Mouse (Mus musculus): ENCODE measurements around the gene Vwa8. TPM values are rescaled to one million over a fixed set of nuclear protein-coding genes. Genes with fewer than 3 reads are reported as not detected.

Gene Vwa8
- total RNA-seq, 1 experiment = 9.8 TPM

DNA sequence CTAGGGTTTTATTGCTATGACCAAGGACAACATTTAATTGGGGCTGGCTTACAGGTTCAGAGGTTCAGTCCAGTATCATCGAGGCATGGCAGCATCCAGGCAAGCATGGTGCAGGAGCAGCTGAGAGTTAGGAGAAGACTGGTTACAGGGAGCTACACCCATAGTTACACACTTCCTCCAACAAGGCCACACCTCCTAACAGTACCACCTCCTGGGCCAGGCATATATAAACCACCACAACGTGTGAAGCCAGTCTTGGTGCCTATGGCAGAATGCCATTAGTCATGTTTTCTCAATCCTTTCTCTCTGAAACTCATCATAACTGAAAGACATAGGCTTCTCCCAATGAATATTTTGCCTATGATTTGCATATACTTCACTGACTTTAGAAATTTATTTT lies 106.9 kb downstream of the Vwa8 start:
- no peak for DNase-seq (ENCODE audit: low read depth, low spot score)
- TF ChIP-seq ZNF384 (IDR thresholded peaks at IDR 0.05; ENCODE audit: low read depth, low read length) (no peak), CHD2 (IDR thresholded peaks at IDR 0.05; ENCODE audit: low read depth, low read length) (no peak), HCFC1 (IDR thresholded peaks at IDR 0.05; ENCODE audit: borderline replicate concordance, insufficient read depth, low read length) (no peak)

GRCm38 (mm10) chr14:78970621-78971020 lies 121.8 kb downstream of the Vwa8 start:
- Histone ChIP-seq H3K4me1 (ENCODE audit: control insufficient read depth in 2 of 2, insufficient read depth in 2 of 2, low read length in 2 of 2, poor library complexity in 1 of 2) (no peaks in the 10 kb centered on the region), H3K9ac (ENCODE audit: insufficient read depth, low read depth, low read length, poor library complexity, severe bottlenecking) (no peak overlapping the region), H3K4me3 (ENCODE audit: insufficient read depth in 1 of 2, low read depth in 1 of 2, low read length in 2 of 2, poor library complexity in 1 of 2, severe bottlenecking in 1 of 2) (no peak overlapping the region), H3K36me3 (ENCODE audit: control insufficient read depth, insufficient read depth, low read length, poor library complexity, severe bottlenecking) (no peaks in the 10 kb centered on the region), H3K27ac (ENCODE audit: insufficient read depth, low read depth, low read length, poor library complexity, severe bottlenecking) (no peak overlapping the region), H3K9me3 (ENCODE audit: control insufficient read depth, insufficient read depth, low read depth, low read length) (no peaks in the 10 kb centered on the region)
- in situ Hi-C loops (cut with MboI; ENCODE audit: low sequenced_read_pairs in 2 of 2, unreplicated experiment in 2 of 2) = no loop called here
- no peak for TF ChIP-seq MAFK (IDR thresholded peaks at IDR 0.05; ENCODE audit: insufficient read depth, low read depth, low read length)
- TF ChIP-seq HCFC1 (IDR thresholded peaks at IDR 0.05; ENCODE audit: borderline replicate concordance, insufficient read depth, low read length) = no peak
- TF ChIP-seq ZNF384 (IDR thresholded peaks at IDR 0.05; ENCODE audit: low read depth, low read length) = no peak
- no peak for TF ChIP-seq CHD2 (IDR thresholded peaks at IDR 0.05; ENCODE audit: low read depth, low read length)
- DNase-seq (ENCODE audit: low read depth, low spot score) = no peak

More for the DNA sequence above, 106.9 kb downstream of the Vwa8 start:
- H3K9ac ChIP-seq (ENCODE audit: insufficient read depth, low read depth, low read length, poor library complexity, severe bottlenecking) = no peak overlapping the region
- H3K4me3 ChIP-seq (ENCODE audit: insufficient read depth in 1 of 2, low read depth in 1 of 2, low read length in 2 of 2, poor library complexity in 1 of 2, severe bottlenecking in 1 of 2) = no peak overlapping the region
- H3K4me1 ChIP-seq (ENCODE audit: control insufficient read depth in 2 of 2, insufficient read depth in 2 of 2, low read length in 2 of 2, poor library complexity in 1 of 2) = no peaks in the 10 kb centered on the region
- in situ Hi-C loops (cut with MboI; ENCODE audit: low sequenced_read_pairs in 2 of 2, unreplicated experiment in 2 of 2) = no loop called here
- H3K36me3 ChIP-seq (ENCODE audit: control insufficient read depth, insufficient read depth, low read length, poor library complexity, severe bottlenecking) = no peaks in the 10 kb centered on the region; the same call in 1 of the 2 replicates
- no peaks in the 10 kb centered on the region for H3K9me3 ChIP-seq (ENCODE audit: control insufficient read depth, insufficient read depth, low read depth, low read length)
- H3K27ac ChIP-seq (ENCODE audit: insufficient read depth, low read depth, low read length, poor library complexity, severe bottlenecking) = no peak overlapping the region

DNA sequence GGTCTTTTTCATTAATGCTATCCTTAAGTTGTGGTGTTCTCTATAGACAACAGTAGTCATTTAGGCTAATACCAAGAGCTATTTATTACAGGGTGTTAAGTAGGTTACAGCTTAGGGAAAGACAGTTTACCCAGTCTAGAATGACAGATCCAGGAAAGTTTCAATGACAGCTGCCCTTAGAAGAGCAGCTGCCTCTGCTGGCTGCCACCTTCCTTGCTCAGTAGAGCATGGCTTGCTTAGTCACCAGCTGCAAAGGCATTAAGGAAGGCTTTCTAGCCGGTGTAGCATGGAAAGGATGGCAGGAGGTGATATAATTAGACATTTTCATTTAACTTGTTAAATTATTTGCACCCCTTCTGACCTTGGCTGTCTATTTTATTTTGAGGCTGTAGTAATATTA lies 123.6 kb downstream of the Vwa8 start:
- in situ Hi-C loops (cut with MboI; ENCODE audit: low sequenced_read_pairs in 2 of 2, unreplicated experiment in 2 of 2) = no loop called here
- Histone ChIP-seq H3K4me1 (ENCODE audit: control insufficient read depth in 2 of 2, insufficient read depth in 2 of 2, low read length in 2 of 2, poor library complexity in 1 of 2) (no peaks in the 10 kb centered on the region), H3K36me3 (ENCODE audit: control insufficient read depth, insufficient read depth, low read length, poor library complexity, severe bottlenecking) (no peaks in the 10 kb centered on the region), H3K9ac (ENCODE audit: insufficient read depth, low read depth, low read length, poor library complexity, severe bottlenecking) (no peak overlapping the region), H3K27ac (ENCODE audit: insufficient read depth, low read depth, low read length, poor library complexity, severe bottlenecking) (no peak overlapping the region), H3K9me3 (ENCODE audit: control insufficient read depth, insufficient read depth, low read depth, low read length) (no peaks in the 10 kb centered on the region), H3K4me3 (ENCODE audit: insufficient read depth in 1 of 2, low read depth in 1 of 2, low read length in 2 of 2, poor library complexity in 1 of 2, severe bottlenecking in 1 of 2) (no peak overlapping the region)
- no peak for TF ChIP-seq ZNF384 (IDR thresholded peaks at IDR 0.05; ENCODE audit: low read depth, low read length)
- TF ChIP-seq MAFK (IDR thresholded peaks at IDR 0.05; ENCODE audit: insufficient read depth, low read depth, low read length) = no peak
- no peak for TF ChIP-seq HCFC1 (IDR thresholded peaks at IDR 0.05; ENCODE audit: borderline replicate concordance, insufficient read depth, low read length)
- TF ChIP-seq CHD2 (IDR thresholded peaks at IDR 0.05; ENCODE audit: low read depth, low read length) = no peak
- no peak for TF ChIP-seq ZC3H11A (IDR thresholded peaks at IDR 0.05; ENCODE audit: borderline replicate concordance, low read depth, low read length)
- no peak for DNase-seq (ENCODE audit: low read depth, low spot score)

GRCm38 (mm10) chr14:78983104-78983503 lies 134.3 kb downstream of the Vwa8 start:
- no peak for DNase-seq (ENCODE audit: low read depth, low spot score)
- Histone ChIP-seq H3K4me3 (ENCODE audit: insufficient read depth in 1 of 2, low read depth in 1 of 2, low read length in 2 of 2, poor library complexity in 1 of 2, severe bottlenecking in 1 of 2) (no peak overlapping the region), H3K4me1 (ENCODE audit: control insufficient read depth in 2 of 2, insufficient read depth in 2 of 2, low read length in 2 of 2, poor library complexity in 1 of 2) (no peaks in the 10 kb centered on the region), H3K9ac (ENCODE audit: insufficient read depth, low read depth, low read length, poor library complexity, severe bottlenecking) (no peak overlapping the region), H3K27ac (ENCODE audit: insufficient read depth, low read depth, low read length, poor library complexity, severe bottlenecking) (no peak overlapping the region), H3K9me3 (ENCODE audit: control insufficient read depth, insufficient read depth, low read depth, low read length) (no peaks in the 10 kb centered on the region), H3K36me3 (ENCODE audit: control insufficient read depth, insufficient read depth, low read length, poor library complexity, severe bottlenecking) (peaks cover 3% of the 10 kb centered on the region; the same call in 1 of the 2 replicates)
- in situ Hi-C loops (cut with MboI; ENCODE audit: low sequenced_read_pairs in 2 of 2, unreplicated experiment in 2 of 2) = no loop called here
- TF ChIP-seq CHD2 (IDR thresholded peaks at IDR 0.05; ENCODE audit: low read depth, low read length) = no peak
- TF ChIP-seq MAFK (IDR thresholded peaks at IDR 0.05; ENCODE audit: insufficient read depth, low read depth, low read length) = no peak
- TF ChIP-seq HCFC1 (IDR thresholded peaks at IDR 0.05; ENCODE audit: borderline replicate concordance, insufficient read depth, low read length) = no peak
- no peak for TF ChIP-seq ZNF384 (IDR thresholded peaks at IDR 0.05; ENCODE audit: low read depth, low read length)
- TF ChIP-seq ZC3H11A (IDR thresholded peaks at IDR 0.05; ENCODE audit: borderline replicate concordance, low read depth, low read length) = no peak

DNA sequence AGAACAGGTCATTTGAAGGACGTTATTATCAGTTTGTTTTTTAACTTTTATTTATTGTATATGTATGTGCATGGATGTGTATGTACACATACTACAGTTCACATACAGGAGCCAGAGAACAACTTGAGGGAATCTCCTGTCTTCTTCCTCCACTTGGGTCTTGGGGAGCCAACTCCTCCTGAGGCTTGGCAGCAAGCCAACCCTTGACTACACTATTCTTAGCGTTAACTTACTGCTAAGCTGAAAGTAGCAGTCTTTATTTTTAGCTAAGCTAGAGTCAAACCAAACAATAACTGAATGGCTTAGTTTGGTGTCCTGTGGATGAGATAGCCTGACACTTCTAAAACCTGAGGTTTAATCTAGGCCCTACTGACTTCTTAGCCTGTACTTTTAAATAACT lies 135.4 kb downstream of the Vwa8 start:
- no peak for DNase-seq (ENCODE audit: low read depth, low spot score)
- no peak overlapping the region for H3K27ac ChIP-seq (ENCODE audit: insufficient read depth, low read depth, low read length, poor library complexity, severe bottlenecking)

More for the DNA sequence above, 135.4 kb downstream of the Vwa8 start:
- in situ Hi-C loops (cut with MboI; ENCODE audit: low sequenced_read_pairs in 2 of 2, unreplicated experiment in 2 of 2) = no loop called here
- H3K4me3 ChIP-seq (ENCODE audit: insufficient read depth in 1 of 2, low read depth in 1 of 2, low read length in 2 of 2, poor library complexity in 1 of 2, severe bottlenecking in 1 of 2) = no peak overlapping the region
- TF ChIP-seq ZNF384 (IDR thresholded peaks at IDR 0.05; ENCODE audit: low read depth, low read length) (no peak), CHD2 (IDR thresholded peaks at IDR 0.05; ENCODE audit: low read depth, low read length) (no peak), ZC3H11A (IDR thresholded peaks at IDR 0.05; ENCODE audit: borderline replicate concordance, low read depth, low read length) (no peak)
- no peak overlapping the region for H3K9ac ChIP-seq (ENCODE audit: insufficient read depth, low read depth, low read length, poor library complexity, severe bottlenecking)
- peaks cover 3% of the 10 kb centered on the region; the same call in 1 of the 2 replicates for H3K36me3 ChIP-seq (ENCODE audit: control insufficient read depth, insufficient read depth, low read length, poor library complexity, severe bottlenecking)
- H3K9me3 ChIP-seq (ENCODE audit: control insufficient read depth, insufficient read depth, low read depth, low read length) = no peaks in the 10 kb centered on the region
- no peaks in the 10 kb centered on the region for H3K4me1 ChIP-seq (ENCODE audit: control insufficient read depth in 2 of 2, insufficient read depth in 2 of 2, low read length in 2 of 2, poor library complexity in 1 of 2)

Data from ES-E14 (cell line).